Mouse (Mus musculus): ENCODE measurements around the gene Srsf10. TPM values are rescaled to one million over a fixed set of nuclear protein-coding genes. Genes with fewer than 3 reads are reported as not detected.

Srsf10 gene
- polyA plus RNA-seq (2016; fragmentation: Nextera tagmentation; extraction: Ambion mirVana): 178 and 189 TPM in 2 replicates

GRCm38 (mm10) chr4:135855536-135856222 is at the start of gene Srsf10:
Srsf10 (plus strand) TSS chr4:135855747.
- Histone ChIP-seq H3K4me1 (replicated peaks) (peaks cover 33% of the 10 kb centered on the region), H3K27me3 (replicated peaks) (no peaks in the 10 kb centered on the region), H3K4me2 (peak within 1 kb of the TSS; percentile 92), H3K27ac (ENCODE audit: poor library complexity, severe bottlenecking) (peak within 1 kb of the TSS; percentile 99), H3K9me3 (replicated peaks) (no peaks in the 10 kb centered on the region), H3K9ac (peak within 1 kb of the TSS; percentile 99), H3K36me3 (0 out of 2 replicates have a peak, but pooled peaks cover 4% of the 10 kb centered on the region), H3K4me3 (peak within 1 kb of the TSS; percentile 96)
- under 1% methylated on average over 65 of the region's 67 CpGs for WGBS
- ATAC-seq (ENCODE audit: insufficient number of reproducible peaks, low FRiP score): peak; percentile 97

DNA sequence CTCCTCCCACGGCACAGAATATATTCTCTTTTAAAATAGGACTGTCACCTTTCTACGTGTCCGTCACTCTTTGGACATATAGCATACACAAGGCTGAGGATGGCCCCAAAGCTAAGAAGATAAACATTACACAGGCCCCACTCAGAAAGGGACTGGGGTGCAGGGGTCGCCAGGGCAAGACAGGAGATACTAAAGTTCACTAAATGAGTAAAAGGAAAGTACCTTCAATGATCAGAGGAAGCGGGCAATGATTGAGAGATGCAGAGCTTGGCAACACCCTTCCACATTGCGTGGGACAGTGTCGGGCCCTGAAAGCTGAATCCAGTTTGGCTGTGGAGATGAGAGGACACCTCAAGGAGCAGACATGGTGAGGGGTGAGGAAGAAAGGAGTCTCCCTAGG is 40.7 kb upstream of the Srsf10 start:
- Histone ChIP-seq H3K27me3 (replicated peaks) (no peaks in the 10 kb centered on the region), H3K4me3 (no peak overlapping the region), H3K27ac (ENCODE audit: poor library complexity, severe bottlenecking) (no peak overlapping the region), H3K4me1 (replicated peaks) (peaks cover 6% of the 10 kb centered on the region; the same call in 1 of the 2 replicates), H3K36me3 (no peaks in the 10 kb centered on the region), H3K9me3 (replicated peaks) (peaks cover 3% of the 10 kb centered on the region), H3K4me2 (no peak overlapping the region), H3K9ac (no peak overlapping the region)
- WGBS: 77% methylated on average over 7 of the region's 7 CpGs
- no peak for ATAC-seq (ENCODE audit: insufficient number of reproducible peaks, low FRiP score)

- Histone ChIP-seq H3K27me3 (replicated peaks) (no peaks in the 10 kb centered on the region), H3K4me2 (no peak overlapping the region), H3K4me1 (replicated peaks) (peaks cover 4% of the 10 kb centered on the region), H3K4me3 (no peak overlapping the region), H3K9ac (no peak overlapping the region), H3K27ac (ENCODE audit: poor library complexity, severe bottlenecking) (no peak overlapping the region), H3K9me3 (replicated peaks) (peaks cover 3% of the 10 kb centered on the region), H3K36me3 (no peaks in the 10 kb centered on the region)
- ATAC-seq (ENCODE audit: insufficient number of reproducible peaks, low FRiP score): no peak
- WGBS: 28% methylated on average over 12 of the region's 12 CpGs
Observed at GRCm38 (mm10) chr4:135816905-135817622, 38.5 kb upstream of the Srsf10 start.

DNA sequence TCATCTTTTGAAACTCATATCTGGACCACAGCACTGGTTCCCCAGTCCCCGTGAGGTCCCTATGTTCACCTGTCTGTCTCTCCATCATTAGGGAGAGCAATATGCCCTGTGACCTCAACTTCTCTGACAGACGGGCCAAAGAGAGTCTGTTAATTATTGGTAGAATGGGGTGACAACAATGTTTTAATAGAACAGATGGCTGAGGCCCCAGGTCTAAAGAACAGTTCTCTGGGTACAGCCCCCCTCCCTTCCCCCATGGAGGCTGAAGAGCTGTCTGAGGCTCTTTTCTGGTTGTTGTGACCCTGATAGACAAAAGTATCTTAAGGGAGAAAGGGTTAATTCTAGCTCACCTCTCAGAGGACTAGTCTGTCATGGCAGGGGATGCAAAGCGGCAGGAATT is 37.2 kb upstream of the Srsf10 start:
- no peak overlapping the region for H3K27ac ChIP-seq (ENCODE audit: poor library complexity, severe bottlenecking)
- H3K4me3 ChIP-seq: no peak overlapping the region
- ATAC-seq (ENCODE audit: insufficient number of reproducible peaks, low FRiP score): no peak
- H3K4me2 ChIP-seq: no peak overlapping the region
- 84% methylated on average over 3 of the region's 3 CpGs for WGBS
- H3K36me3 ChIP-seq: no peaks in the 10 kb centered on the region
- peaks cover 4% of the 10 kb centered on the region for H3K4me1 ChIP-seq (replicated peaks)
- H3K9ac ChIP-seq: no peak overlapping the region
- no peaks in the 10 kb centered on the region for H3K9me3 ChIP-seq (replicated peaks)
- no peaks in the 10 kb centered on the region for H3K27me3 ChIP-seq (replicated peaks)

DNA sequence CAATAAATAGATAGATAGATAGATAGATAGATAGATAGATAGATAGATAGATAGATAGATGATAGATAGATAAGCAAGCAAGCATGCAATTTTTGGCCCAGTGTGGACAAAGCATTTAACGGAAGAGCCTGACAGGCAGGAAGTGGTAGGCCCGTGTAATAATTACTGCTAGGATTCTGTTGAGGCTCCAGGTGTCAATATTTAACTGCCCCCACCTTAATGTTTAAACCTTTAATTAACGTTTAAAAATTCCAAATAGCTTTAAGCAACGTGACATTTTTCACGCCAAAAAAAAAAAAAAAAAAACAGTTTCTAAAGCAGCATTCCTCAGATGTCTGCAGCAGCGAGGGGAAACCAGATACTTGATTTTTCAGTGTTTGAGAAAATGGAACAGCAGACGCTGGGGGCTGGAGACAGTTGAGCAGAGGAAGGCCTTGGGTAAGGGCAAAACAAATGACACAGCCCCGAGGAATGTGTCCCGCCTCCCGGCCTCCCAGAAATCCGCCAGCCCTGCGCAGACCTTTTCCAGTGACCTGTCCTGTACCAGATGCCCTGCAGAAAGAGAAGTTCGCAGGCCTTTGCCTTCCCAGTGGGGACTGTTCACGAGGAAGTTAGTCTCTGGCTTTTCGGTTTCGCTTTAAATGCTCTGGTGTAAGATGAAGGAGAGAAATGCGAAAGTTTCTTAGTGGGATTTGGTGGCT is 35.6 kb upstream of the Srsf10 start:
- 47% methylated on average over 17 of the region's 17 CpGs for WGBS
- no peaks in the 10 kb centered on the region for H3K9me3 ChIP-seq (replicated peaks)
- H3K4me1 ChIP-seq (replicated peaks): peaks cover 4% of the 10 kb centered on the region
- H3K27ac ChIP-seq (ENCODE audit: poor library complexity, severe bottlenecking): peak overlapping the region; percentile 73
- no peak overlapping the region for H3K4me3 ChIP-seq
- ATAC-seq (ENCODE audit: insufficient number of reproducible peaks, low FRiP score): peak; percentile 43; the same call in 1 of the 2 replicates
- no peak overlapping the region for H3K9ac ChIP-seq
- H3K4me2 ChIP-seq: peak overlapping the region; percentile 24; the same call in 1 of the 2 replicates
- H3K36me3 ChIP-seq: no peaks in the 10 kb centered on the region
- H3K27me3 ChIP-seq (replicated peaks): no peaks in the 10 kb centered on the region

- peaks cover 4% of the 10 kb centered on the region for H3K4me1 ChIP-seq (replicated peaks)
- 86% methylated on average over 4 of the region's 4 CpGs for WGBS
Observed at GRCm38 (mm10) chr4:135821772-135822171, 33.8 kb upstream of the Srsf10 start.

GRCm38 (mm10) chr4:135823298-135823697 is 32.2 kb upstream of the Srsf10 start:
- WGBS: 68% methylated on average over 2 of the region's 2 CpGs
- no peaks in the 10 kb centered on the region for H3K9me3 ChIP-seq (replicated peaks)
- H3K27ac ChIP-seq (ENCODE audit: poor library complexity, severe bottlenecking): no peak overlapping the region
- H3K27me3 ChIP-seq (replicated peaks): no peaks in the 10 kb centered on the region
- no peak overlapping the region for H3K9ac ChIP-seq
- no peak for ATAC-seq (ENCODE audit: insufficient number of reproducible peaks, low FRiP score)
- no peak overlapping the region for H3K4me3 ChIP-seq
- peaks cover 9% of the 10 kb centered on the region for H3K4me1 ChIP-seq (replicated peaks)
- H3K36me3 ChIP-seq: no peaks in the 10 kb centered on the region
- H3K4me2 ChIP-seq: no peak overlapping the region

More at GRCm38 (mm10) chr4:135821772-135822171, 33.8 kb upstream of the Srsf10 start:
- H3K27me3 ChIP-seq (replicated peaks): no peaks in the 10 kb centered on the region
- no peak overlapping the region for H3K9ac ChIP-seq
- no peaks in the 10 kb centered on the region for H3K36me3 ChIP-seq
- no peak overlapping the region for H3K4me3 ChIP-seq
- H3K4me2 ChIP-seq: no peak overlapping the region
- no peaks in the 10 kb centered on the region for H3K9me3 ChIP-seq (replicated peaks)
- no peak for ATAC-seq (ENCODE audit: insufficient number of reproducible peaks, low FRiP score)
- no peak overlapping the region for H3K27ac ChIP-seq (ENCODE audit: poor library complexity, severe bottlenecking)

- H3K4me1 ChIP-seq (replicated peaks): peaks cover 19% of the 10 kb centered on the region
- no peak overlapping the region for H3K9ac ChIP-seq
- H3K4me3 ChIP-seq: no peak overlapping the region
- no peak for ATAC-seq (ENCODE audit: insufficient number of reproducible peaks, low FRiP score)
- WGBS: 50% methylated on average over 8 of the region's 8 CpGs
- no peak overlapping the region for H3K4me2 ChIP-seq
- H3K9me3 ChIP-seq (replicated peaks): no peaks in the 10 kb centered on the region
- H3K36me3 ChIP-seq: no peaks in the 10 kb centered on the region
- H3K27ac ChIP-seq (ENCODE audit: poor library complexity, severe bottlenecking): no peak overlapping the region
- no peaks in the 10 kb centered on the region for H3K27me3 ChIP-seq (replicated peaks)
Observed at GRCm38 (mm10) chr4:135824254-135824653, 31.3 kb upstream of the Srsf10 start.

- H3K27ac ChIP-seq (ENCODE audit: poor library complexity, severe bottlenecking): peak overlapping the region; percentile 86
- no peaks in the 10 kb centered on the region for H3K27me3 ChIP-seq (replicated peaks)
- H3K36me3 ChIP-seq: no peaks in the 10 kb centered on the region
- 0 out of 2 replicates have a peak overlapping the region, but pooled peaks have one; percentile 9 for H3K4me3 ChIP-seq
- H3K9me3 ChIP-seq (replicated peaks): no peaks in the 10 kb centered on the region
- ATAC-seq (ENCODE audit: insufficient number of reproducible peaks, low FRiP score): peak; percentile 80
- 13% methylated on average over 11 of the region's 11 CpGs for WGBS
- H3K9ac ChIP-seq: peak overlapping the region; percentile 62
- peak overlapping the region; percentile 44 for H3K4me2 ChIP-seq
- H3K4me1 ChIP-seq (replicated peaks): peaks cover 25% of the 10 kb centered on the region
Observed at GRCm38 (mm10) chr4:135828491-135828890, 27.1 kb upstream of the Srsf10 start.

GRCm38 (mm10) chr4:135832070-135832469 is 23.5 kb upstream of the Srsf10 start:
- ATAC-seq (ENCODE audit: insufficient number of reproducible peaks, low FRiP score): no peak
- Histone ChIP-seq H3K4me1 (replicated peaks) (peaks cover 25% of the 10 kb centered on the region), H3K9me3 (replicated peaks) (no peaks in the 10 kb centered on the region), H3K27ac (ENCODE audit: poor library complexity, severe bottlenecking) (no peak overlapping the region), H3K4me2 (no peak overlapping the region), H3K4me3 (no peak overlapping the region), H3K9ac (no peak overlapping the region), H3K36me3 (no peaks in the 10 kb centered on the region), H3K27me3 (replicated peaks) (no peaks in the 10 kb centered on the region)
- 70% methylated on average over 11 of the region's 11 CpGs for WGBS

All from heart, embryonic 12.5 days (tissue).